Mouse (Mus musculus): ENCODE results near the gene Prf1. TPM values are rescaled to one million over a fixed set of nuclear protein-coding genes. Genes with fewer than 3 reads are reported as not detected.

Prf1 gene
- total and polyA plus RNA-seq, 2 experiments from 2014 or later: not detected

- H3K4me2 ChIP-seq (ENCODE audit: low read depth): no peak overlapping the region
- DNase-seq (no peak), ATAC-seq (no peak)
- 93% methylated on average over 13 of the region's 13 CpGs for WGBS
- H3K4me1 ChIP-seq (ENCODE audit: insufficient read depth): no peaks in the 10 kb centered on the region
- H3K36me3 ChIP-seq (ENCODE audit: insufficient read depth): no peaks in the 10 kb centered on the region
- no peak overlapping the region for H3K27ac ChIP-seq (ENCODE audit: low read depth, low read length)
- TF ChIP-seq CTCF (IDR thresholded peaks at IDR 0.05; ENCODE audit: low read depth): no peak
- H3K9me3 ChIP-seq (ENCODE audit: low read length): no peaks in the 10 kb centered on the region
- H3K9ac ChIP-seq: no peak overlapping the region
- no peaks in the 10 kb centered on the region for H3K27me3 ChIP-seq (ENCODE audit: insufficient read depth, low read length)
- no peak overlapping the region for H3K4me3 ChIP-seq (ENCODE audit: low read depth, low read length)
Measured at GRCm38 (mm10) chr10:61342750-61343149, 45.1 kb downstream of the Prf1 start.

GRCm38 (mm10) chr10:61343950-61344349 is 46.3 kb downstream of the Prf1 start:
- no peak for ATAC-seq
- Histone ChIP-seq H3K9ac (no peak overlapping the region), H3K36me3 (ENCODE audit: insufficient read depth) (peaks cover 7% of the 10 kb centered on the region; the same call in 1 of the 2 replicates), H3K27me3 (ENCODE audit: insufficient read depth, low read length) (no peaks in the 10 kb centered on the region), H3K9me3 (ENCODE audit: low read length) (no peaks in the 10 kb centered on the region), H3K27ac (ENCODE audit: low read depth, low read length) (no peak overlapping the region), H3K4me1 (ENCODE audit: insufficient read depth) (no peaks in the 10 kb centered on the region), H3K4me2 (ENCODE audit: low read depth) (no peak overlapping the region), H3K4me3 (ENCODE audit: low read depth, low read length) (no peak overlapping the region)
- TF ChIP-seq CTCF (IDR thresholded peaks at IDR 0.05; ENCODE audit: low read depth): peak; percentile 75
- WGBS: 60% methylated on average over 8 of the region's 8 CpGs
- peak; percentile 41 for DNase-seq

GRCm38 (mm10) chr10:61345179-61345578 is 47.5 kb downstream of the Prf1 start:
- DNase-seq (no peak), ATAC-seq (no peak)
- H3K9me3 ChIP-seq (ENCODE audit: low read length): no peaks in the 10 kb centered on the region
- peaks cover 16% of the 10 kb centered on the region; the same call in 1 of the 2 replicates for H3K36me3 ChIP-seq (ENCODE audit: insufficient read depth)
- H3K4me3 ChIP-seq (ENCODE audit: low read depth, low read length): no peak overlapping the region
- H3K27ac ChIP-seq (ENCODE audit: low read depth, low read length): no peak overlapping the region
- H3K9ac ChIP-seq: no peak overlapping the region
- 70% methylated on average over 8 of the region's 8 CpGs for WGBS
- no peak for TF ChIP-seq CTCF (IDR thresholded peaks at IDR 0.05; ENCODE audit: low read depth)
- H3K4me2 ChIP-seq (ENCODE audit: low read depth): no peak overlapping the region
- no peaks in the 10 kb centered on the region for H3K4me1 ChIP-seq (ENCODE audit: insufficient read depth)
- no peaks in the 10 kb centered on the region for H3K27me3 ChIP-seq (ENCODE audit: insufficient read depth, low read length)

- no peaks in the 10 kb centered on the region for H3K4me1 ChIP-seq (ENCODE audit: insufficient read depth)
- H3K9me3 ChIP-seq (ENCODE audit: low read length): no peaks in the 10 kb centered on the region
- peaks cover 22% of the 10 kb centered on the region; the same call in 1 of the 2 replicates for H3K36me3 ChIP-seq (ENCODE audit: insufficient read depth)
- H3K4me3 ChIP-seq (ENCODE audit: low read depth, low read length): no peak overlapping the region
- H3K4me2 ChIP-seq (ENCODE audit: low read depth): no peak overlapping the region
- 42% methylated on average over 10 of the region's 10 CpGs for WGBS
- no peak overlapping the region for H3K9ac ChIP-seq
- TF ChIP-seq CTCF (IDR thresholded peaks at IDR 0.05; ENCODE audit: low read depth): no peak
- ATAC-seq (no peak), DNase-seq (no peak)
- no peak overlapping the region for H3K27ac ChIP-seq (ENCODE audit: low read depth, low read length)
- no peaks in the 10 kb centered on the region for H3K27me3 ChIP-seq (ENCODE audit: insufficient read depth, low read length)
Measured at GRCm38 (mm10) chr10:61346374-61346773, 48.7 kb downstream of the Prf1 start.

- Histone ChIP-seq H3K36me3 (ENCODE audit: insufficient read depth) (peaks cover 22% of the 10 kb centered on the region; the same call in 1 of the 2 replicates), H3K27me3 (ENCODE audit: insufficient read depth, low read length) (no peaks in the 10 kb centered on the region), H3K27ac (ENCODE audit: low read depth, low read length) (no peak overlapping the region), H3K4me1 (ENCODE audit: insufficient read depth) (no peaks in the 10 kb centered on the region), H3K4me3 (ENCODE audit: low read depth, low read length) (no peak overlapping the region), H3K9ac (no peak overlapping the region), H3K4me2 (ENCODE audit: low read depth) (no peak overlapping the region), H3K9me3 (ENCODE audit: low read length) (no peaks in the 10 kb centered on the region)
- WGBS: 56% methylated on average over 4 of the region's 4 CpGs
- no peak for TF ChIP-seq CTCF (IDR thresholded peaks at IDR 0.05; ENCODE audit: low read depth)
- DNase-seq (no peak), ATAC-seq (no peak)
Measured at GRCm38 (mm10) chr10:61351216-61351615, 53.6 kb downstream of the Prf1 start.

Other genes starting within 250 kb of the Prf1 start
- 13.6 and 15.3 TPM in 2 replicates for gene Pcbd1, start 208.5 kb upstream of the Prf1 start, total RNA-seq (2014; rRNA removed)
- gene Pcbd1, start 208.5 kb upstream of the Prf1 start, polyA plus RNA-seq (2015; fragmentation: Nextera tagmentation; extraction: Ambion mirVana): 29.7 and 47.8 TPM in 2 replicates
- 40.6 and 50.6 TPM in 2 replicates for gene Sgpl1, start 150.1 kb upstream of the Prf1 start, total RNA-seq (2014; rRNA removed)
- 28.0 and 31.9 TPM in 2 replicates for gene Sgpl1, start 150.1 kb upstream of the Prf1 start, polyA plus RNA-seq (2015; fragmentation: Nextera tagmentation; extraction: Ambion mirVana)
- gene Tbata, start 125.9 kb upstream of the Prf1 start, total RNA-seq (2014; rRNA removed): 0.62 and 1.2 TPM in 2 replicates
- gene Tbata, start 125.9 kb upstream of the Prf1 start, polyA plus RNA-seq (2015; fragmentation: Nextera tagmentation; extraction: Ambion mirVana): 2.9 and 4.7 TPM in 2 replicates
- 0.54 and 1.0 TPM in 2 replicates for gene Adamts14, start 24.4 kb upstream of the Prf1 start, total RNA-seq (2014; rRNA removed)
- 0.18 and 0.22 TPM in 2 replicates for gene Adamts14, start 24.4 kb upstream of the Prf1 start, polyA plus RNA-seq (2015; fragmentation: Nextera tagmentation; extraction: Ambion mirVana)
- 20.2 and 23.7 TPM in 2 replicates for gene Pald1, start 85.7 kb downstream of the Prf1 start, total RNA-seq (2014; rRNA removed)
- 12.4 and 14.4 TPM in 2 replicates for gene Pald1, start 85.7 kb downstream of the Prf1 start, polyA plus RNA-seq (2015; fragmentation: Nextera tagmentation; extraction: Ambion mirVana)
- 0.54 TPM in 1 of 2 replicates, not detected in the other for gene Nodal, start 120.1 kb downstream of the Prf1 start, total RNA-seq (2014; rRNA removed)
- 0.13 and 0.16 TPM in 2 replicates for gene Nodal, start 120.1 kb downstream of the Prf1 start, polyA plus RNA-seq (2015; fragmentation: Nextera tagmentation; extraction: Ambion mirVana)
- gene Eif4ebp2, start 154.8 kb downstream of the Prf1 start, total RNA-seq (2014; rRNA removed): 14.6 and 18.6 TPM in 2 replicates
- 42.3 and 49.1 TPM in 2 replicates for gene Eif4ebp2, start 154.8 kb downstream of the Prf1 start, polyA plus RNA-seq (2015; fragmentation: Nextera tagmentation; extraction: Ambion mirVana)
- 16.8 and 19.5 TPM in 2 replicates for gene Lrrc20, start 178.0 kb downstream of the Prf1 start, total RNA-seq (2014; rRNA removed)
- gene Lrrc20, start 178.0 kb downstream of the Prf1 start, polyA plus RNA-seq (2015; fragmentation: Nextera tagmentation; extraction: Ambion mirVana): 15.9 and 16.0 TPM in 2 replicates

All from forebrain, postnatal 0 days (tissue).